Mouse (Mus musculus) liver, embryonic 16.5 days (tissue): ENCODE measurements around the gene Gna15. TPM values are rescaled to one million over a fixed set of nuclear protein-coding genes. Genes with fewer than 3 reads are reported as not detected.

Source experiments
- ATAC-seq: fragments of 200-750 bp; cut with Nextera tagmentation; 2 replicates; pipeline ENCODE4 v1.8.0; 2017; ENCODE audit warnings: low read depth, mild to moderate bottlenecking, moderate number of reproducible peaks, moderate library complexity
- H3K27ac ChIP-seq: fragments of 300-500 bp; sonication (generic); 2 replicates; pipeline ENCODE4 v1.5.1; 2014; ENCODE audit warnings: mild to moderate bottlenecking, low read length
- H3K27me3 ChIP-seq: fragments of 300-500 bp; sonication (generic); 2 replicates; pipeline ENCODE4 v1.6.1; 2014; ENCODE audit warnings: low read depth, low read length, mixed read lengths; ENCODE audit not compliant: control insufficient read depth, insufficient read depth
- H3K36me3 ChIP-seq: fragments of 300-500 bp; sonication (generic); 2 replicates; pipeline ENCODE4 v1.6.1; 2014; ENCODE audit warnings: mild to moderate bottlenecking; ENCODE audit not compliant: control insufficient read depth, insufficient read depth
- H3K4me1 ChIP-seq: fragments of 300-500 bp; sonication (generic); 2 replicates; pipeline ENCODE4 v1.6.1; 2014; ENCODE audit warnings: low read depth, low read length, mixed read lengths; ENCODE audit not compliant: control insufficient read depth
- H3K4me2 ChIP-seq: fragments of 300-500 bp; sonication (generic); 2 replicates; pipeline ENCODE4 v1.6.1; 2014; ENCODE audit warnings: low read depth, low read length, mixed read lengths
- H3K4me3 ChIP-seq: fragments of 300-500 bp; sonication (generic); 2 replicates; pipeline ENCODE4 v1.5.1; 2014; ENCODE audit warnings: low read depth, mild to moderate bottlenecking, low read length
- H3K9ac ChIP-seq: fragments of 300-500 bp; sonication (generic); 2 replicates; pipeline ENCODE4 v1.6.1; 2014; ENCODE audit warnings: low read depth, low read length
- H3K9me3 ChIP-seq: fragments of 300-500 bp; sonication (generic); replicated peaks from 2 replicates; pipeline ENCODE4 v1.6.1; 2016; ENCODE audit warnings: low read length; ENCODE audit not compliant: control insufficient read depth
- WGBS: fragments of 180-500 bp; shearing (Covaris S2); extraction: QIAGEN DNeasy Blood & Tissue Kit; methylation state at CpG from one replicate; pipeline ENCODE4 v1.1.7; 2014; ENCODE audit not compliant: insufficient replicate concordance; 5-methylcytosine and 5-hydroxymethylcytosine counted together
- polyA plus RNA-seq: library from polyadenylated mRNA; unstranded; fragments of >200 nt; fragmentation: Nextera tagmentation; extraction: Ambion mirVana; gene quantifications from 2 replicates; pipeline ENCODE4 v1.2.1, GENCODE M21; 2015

Gna15 gene
- polyA plus RNA-seq, 1 experiment from 2014 or later, result 4.4 TPM

DNA sequence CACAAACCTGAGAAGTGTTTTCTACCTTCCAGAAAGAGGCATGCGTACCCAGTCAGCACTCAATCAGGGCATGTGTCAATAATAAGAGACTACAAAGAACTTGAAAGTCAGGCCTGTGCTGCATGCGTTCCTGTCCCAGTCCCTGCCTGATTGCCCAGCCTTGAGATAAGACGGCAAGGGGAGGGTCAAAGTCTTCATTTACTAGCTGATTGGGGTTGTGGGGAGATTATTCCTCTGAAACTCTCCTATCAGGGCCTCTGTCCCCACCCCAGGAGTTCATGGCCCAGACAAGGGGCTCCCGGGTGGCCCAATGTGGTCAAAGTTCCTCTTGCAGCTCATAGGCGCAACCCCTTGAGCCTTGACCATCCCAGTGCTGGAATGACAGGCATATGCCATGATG is 22.3 kb upstream of the Gna15 start:
- H3K27me3 ChIP-seq, result no peaks in the 10 kb centered on the region
- H3K9ac ChIP-seq, result peak overlapping the region; percentile 31
- H3K9me3 ChIP-seq, result no peaks in the 10 kb centered on the region
- peak overlapping the region; percentile 84 for H3K27ac ChIP-seq
- peak overlapping the region; percentile 17; the same call in 1 of the 2 replicates for H3K4me3 ChIP-seq
- peak overlapping the region; percentile 99 for H3K4me2 ChIP-seq
- H3K36me3 ChIP-seq, result no peaks in the 10 kb centered on the region
- 8% methylated on average over 5 of the region's 5 CpGs for WGBS
- ATAC-seq, result peak; percentile 12
- peaks cover 52% of the 10 kb centered on the region for H3K4me1 ChIP-seq

DNA sequence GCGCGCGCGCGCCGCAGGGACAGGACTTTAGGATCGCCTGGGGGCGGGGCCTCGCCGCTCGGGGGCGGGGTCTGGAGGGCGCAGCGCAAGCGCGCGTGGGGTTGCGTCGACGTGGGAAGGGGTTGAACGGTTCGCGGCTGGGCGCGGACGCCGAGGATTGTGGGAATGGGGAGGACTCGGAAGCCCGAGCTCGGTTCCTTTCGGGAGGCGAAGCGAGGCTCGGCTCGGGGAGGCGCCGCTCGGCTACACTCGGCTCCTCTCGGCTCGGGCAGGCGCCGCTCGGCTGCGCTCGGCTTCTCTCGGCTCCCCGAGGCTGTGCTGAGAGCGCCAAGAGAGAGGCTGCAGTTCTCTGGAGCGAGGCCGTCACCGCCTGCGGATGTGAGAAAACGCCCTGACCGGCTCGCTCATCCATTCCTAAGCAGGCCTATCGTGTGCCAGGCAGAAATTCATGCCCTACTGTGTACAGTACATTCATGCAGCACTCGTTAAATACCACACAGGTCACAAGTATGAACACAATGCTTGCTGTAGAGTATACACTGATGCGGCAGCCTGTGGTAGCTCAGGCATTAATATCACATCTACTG is 21.2 kb upstream of the Gna15 start, which contains the start of gene Gna11:
Gene Gna11 (minus strand): TSS at position 30 of the 587 bp plus-strand sequence.
- H3K27me3 ChIP-seq, result no peaks in the 10 kb centered on the region
- H3K9ac ChIP-seq, result peak within 1 kb of the TSS; percentile 93
- H3K9me3 ChIP-seq, result no peaks in the 10 kb centered on the region
- H3K4me1 ChIP-seq, result peaks cover 58% of the 10 kb centered on the region
- peak; percentile 89 for ATAC-seq
- peak within 1 kb of the TSS; percentile 96 for H3K27ac ChIP-seq
- H3K36me3 ChIP-seq, result no peaks in the 10 kb centered on the region
- peak within 1 kb of the TSS; percentile 99 for H3K4me2 ChIP-seq
- peak within 1 kb of the TSS; percentile 92 for H3K4me3 ChIP-seq
- 1% methylated on average over 52 of the region's 59 CpGs for WGBS

DNA sequence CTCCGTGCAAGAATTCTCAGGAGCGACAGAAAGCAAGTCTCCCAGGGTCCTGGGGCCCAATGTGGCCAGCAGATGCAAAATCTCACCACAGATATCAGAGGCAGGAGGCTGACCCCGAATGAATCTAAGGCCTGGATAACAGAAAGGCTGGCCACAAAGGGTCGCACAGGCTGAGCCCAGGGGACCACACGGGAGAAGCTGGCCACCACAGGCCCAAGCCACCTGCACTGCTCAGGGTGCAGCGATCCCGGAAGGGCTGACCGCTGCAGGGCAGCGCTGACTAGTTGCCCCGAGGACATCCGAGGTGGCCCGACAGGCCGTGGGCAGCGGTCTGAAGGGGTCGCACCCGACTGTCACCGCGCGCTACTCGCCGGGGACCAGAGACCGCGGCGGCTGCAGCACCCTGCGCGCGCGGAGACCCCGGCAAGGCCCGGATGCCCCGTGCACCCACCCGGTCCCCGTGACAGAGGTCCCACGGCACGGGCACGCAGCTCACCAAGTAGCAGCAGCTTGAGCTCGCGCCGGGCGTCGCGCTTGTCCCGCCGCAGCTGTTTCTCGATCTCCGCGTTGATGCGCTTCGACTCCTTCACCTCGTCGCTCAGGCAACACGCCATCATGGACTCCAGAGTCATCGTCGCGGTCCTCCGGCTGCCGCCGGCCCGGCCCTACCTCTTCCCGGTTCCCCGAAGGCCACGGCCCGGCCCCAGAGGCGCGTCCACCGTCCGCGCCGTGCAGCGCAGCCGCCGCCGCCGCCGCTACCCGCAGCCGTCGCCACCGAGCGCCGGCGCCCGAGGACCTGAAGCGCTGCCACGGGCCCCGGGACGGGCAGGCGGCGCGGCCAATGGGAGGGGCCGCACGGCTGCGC is 20.5 kb upstream of the Gna15 start:
- under 1% methylated on average over 92 of the region's 93 CpGs for WGBS
- peak overlapping the region; percentile 99 for H3K4me2 ChIP-seq
- no peaks in the 10 kb centered on the region for H3K27me3 ChIP-seq
- H3K27ac ChIP-seq, result peak overlapping the region; percentile 96
- no peak; the same call in 1 of the 2 replicates for ATAC-seq
- no peaks in the 10 kb centered on the region for H3K9me3 ChIP-seq
- H3K4me1 ChIP-seq, result peaks cover 56% of the 10 kb centered on the region
- peak overlapping the region; percentile 93 for H3K9ac ChIP-seq
- no peaks in the 10 kb centered on the region for H3K36me3 ChIP-seq
- peak overlapping the region; percentile 92 for H3K4me3 ChIP-seq

DNA sequence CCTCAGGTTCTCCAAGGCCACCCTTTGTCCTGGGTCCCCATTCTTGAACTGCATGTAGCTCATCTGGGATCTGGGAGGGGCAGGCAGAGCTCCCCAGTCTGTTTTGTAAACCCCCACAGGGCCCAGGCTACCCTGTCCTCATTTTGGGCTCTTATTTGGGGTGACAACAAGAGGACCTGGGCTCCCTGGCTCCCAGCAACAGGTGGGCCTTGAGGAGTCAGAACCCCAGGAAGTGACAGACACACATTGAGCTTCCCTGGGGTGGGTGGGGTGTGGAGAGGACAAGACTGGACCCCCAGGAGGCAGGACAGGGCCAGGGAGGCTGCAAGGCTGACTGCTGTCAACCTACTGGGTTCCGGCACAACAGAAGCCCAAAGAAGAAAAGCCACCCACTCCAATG is 19.6 kb upstream of the Gna15 start:
- Histone ChIP-seq H3K4me2 (peak overlapping the region; percentile 99), H3K9ac (peak overlapping the region; percentile 93), H3K4me1 (peaks cover 57% of the 10 kb centered on the region), H3K36me3 (no peaks in the 10 kb centered on the region), H3K9me3 (no peaks in the 10 kb centered on the region), H3K4me3 (peak overlapping the region; percentile 92), H3K27ac (0 out of 2 replicates have a peak overlapping the region, but pooled peaks have one; percentile 12), H3K27me3 (no peaks in the 10 kb centered on the region)
- WGBS, result 83% methylated on average over 1 of the region's 1 CpGs
- ATAC-seq, result no peak

DNA sequence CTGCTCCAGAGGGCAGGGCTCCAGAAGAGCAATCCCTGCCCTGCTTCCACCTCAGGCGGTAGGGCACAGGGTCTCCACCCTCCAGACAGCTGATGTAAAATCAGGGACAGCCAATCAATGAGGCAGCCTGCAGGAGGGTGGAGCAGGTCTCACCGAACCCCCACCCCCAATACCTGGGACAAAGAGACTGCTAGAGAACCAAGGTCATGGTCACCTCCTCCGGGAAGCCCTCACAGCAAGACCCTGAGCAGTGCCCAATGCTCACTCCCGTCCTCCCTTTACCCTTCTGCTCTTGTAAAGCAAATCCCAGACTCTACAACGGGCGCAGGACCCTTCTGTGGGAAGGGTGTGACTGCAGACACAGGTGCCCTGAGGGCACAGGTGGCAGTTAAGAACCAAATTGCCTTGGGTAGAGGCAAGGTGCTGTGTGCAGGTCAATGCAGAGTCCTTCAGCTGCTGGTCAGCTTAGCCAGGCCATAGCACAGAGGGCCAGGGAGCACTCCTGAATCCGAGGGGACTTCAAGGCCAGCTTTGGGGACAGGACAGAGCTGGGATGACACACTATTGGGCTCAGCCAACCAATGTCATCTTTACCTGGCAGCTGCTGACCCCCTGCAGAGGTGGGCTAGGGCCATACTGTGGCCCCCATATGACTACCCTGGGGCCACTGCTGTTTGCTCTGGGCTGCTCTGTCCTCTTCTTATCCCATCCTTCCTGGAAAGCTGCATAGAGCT is 18.9 kb upstream of the Gna15 start:
- H3K4me1 ChIP-seq, result peaks cover 58% of the 10 kb centered on the region
- H3K9me3 ChIP-seq, result no peaks in the 10 kb centered on the region
- H3K4me3 ChIP-seq, result peak overlapping the region; percentile 92; the same call in 1 of the 2 replicates
- H3K4me2 ChIP-seq, result peak overlapping the region; percentile 99
- no peak for ATAC-seq
- H3K36me3 ChIP-seq, result no peaks in the 10 kb centered on the region
- peak overlapping the region; percentile 73 for H3K27ac ChIP-seq
- WGBS, result 71% methylated on average over 7 of the region's 7 CpGs
- H3K9ac ChIP-seq, result peak overlapping the region; percentile 93
- H3K27me3 ChIP-seq, result no peaks in the 10 kb centered on the region

DNA sequence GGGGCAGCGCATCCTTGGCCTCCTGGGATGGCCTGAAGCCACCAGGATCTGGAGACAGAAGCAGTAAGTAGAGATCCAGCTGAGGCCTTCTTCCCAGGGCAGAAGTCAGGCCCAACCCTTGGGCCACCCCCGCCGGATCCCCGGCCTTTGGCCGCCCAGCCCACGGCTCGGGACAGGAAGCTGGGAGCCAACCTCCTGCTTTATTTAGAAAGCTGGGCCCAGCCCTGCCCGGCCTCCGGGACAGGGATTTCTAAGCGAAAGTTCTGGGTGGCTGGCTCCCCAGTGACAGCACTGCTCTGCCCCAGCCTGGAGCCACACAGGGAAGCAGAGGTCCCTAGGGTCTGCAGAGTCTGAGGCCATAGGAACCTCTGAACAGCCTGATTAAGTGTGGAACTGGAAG is 17.8 kb upstream of the Gna15 start:
- peak overlapping the region; percentile 33; the same call in 1 of the 2 replicates for H3K4me2 ChIP-seq
- no peaks in the 10 kb centered on the region for H3K9me3 ChIP-seq
- ATAC-seq, result no peak
- H3K4me3 ChIP-seq, result 0 out of 2 replicates have a peak overlapping the region, but pooled peaks have one; percentile 10
- peak overlapping the region; percentile 73 for H3K27ac ChIP-seq
- peak overlapping the region; percentile 6; the same call in 1 of the 2 replicates for H3K9ac ChIP-seq
- H3K27me3 ChIP-seq, result no peaks in the 10 kb centered on the region
- H3K4me1 ChIP-seq, result peaks cover 54% of the 10 kb centered on the region
- H3K36me3 ChIP-seq, result no peaks in the 10 kb centered on the region; the same call in 1 of the 2 replicates
- WGBS, result 52% methylated on average over 10 of the region's 10 CpGs

DNA sequence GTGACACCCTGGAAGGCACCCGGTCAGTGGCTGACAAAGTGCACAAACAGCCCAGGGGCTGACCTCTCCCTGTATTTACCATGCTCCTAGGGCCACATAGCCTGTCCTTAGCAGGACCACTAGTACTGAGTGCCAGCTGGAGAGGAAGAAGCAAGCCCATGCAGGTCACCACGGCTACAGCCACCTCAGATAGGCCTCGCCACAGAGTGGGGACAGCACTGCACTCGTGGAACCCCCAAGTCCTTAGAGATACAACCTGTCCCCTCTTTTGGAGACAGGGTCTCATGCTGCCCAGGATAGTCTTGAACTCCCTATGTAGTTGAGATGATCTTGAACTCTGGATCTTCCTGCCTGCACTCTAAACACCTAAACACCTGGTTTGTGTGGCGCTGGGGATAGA is 17.3 kb upstream of the Gna15 start:
- Histone ChIP-seq H3K9me3 (no peaks in the 10 kb centered on the region), H3K9ac (peak overlapping the region; percentile 6), H3K4me3 (no peak overlapping the region), H3K4me1 (peaks cover 50% of the 10 kb centered on the region), H3K4me2 (peak overlapping the region; percentile 10; the same call in 1 of the 2 replicates), H3K27ac (peak overlapping the region; percentile 73), H3K27me3 (no peaks in the 10 kb centered on the region), H3K36me3 (no peaks in the 10 kb centered on the region; the same call in 1 of the 2 replicates)
- ATAC-seq, result no peak
- 57% methylated on average over 5 of the region's 5 CpGs for WGBS

DNA sequence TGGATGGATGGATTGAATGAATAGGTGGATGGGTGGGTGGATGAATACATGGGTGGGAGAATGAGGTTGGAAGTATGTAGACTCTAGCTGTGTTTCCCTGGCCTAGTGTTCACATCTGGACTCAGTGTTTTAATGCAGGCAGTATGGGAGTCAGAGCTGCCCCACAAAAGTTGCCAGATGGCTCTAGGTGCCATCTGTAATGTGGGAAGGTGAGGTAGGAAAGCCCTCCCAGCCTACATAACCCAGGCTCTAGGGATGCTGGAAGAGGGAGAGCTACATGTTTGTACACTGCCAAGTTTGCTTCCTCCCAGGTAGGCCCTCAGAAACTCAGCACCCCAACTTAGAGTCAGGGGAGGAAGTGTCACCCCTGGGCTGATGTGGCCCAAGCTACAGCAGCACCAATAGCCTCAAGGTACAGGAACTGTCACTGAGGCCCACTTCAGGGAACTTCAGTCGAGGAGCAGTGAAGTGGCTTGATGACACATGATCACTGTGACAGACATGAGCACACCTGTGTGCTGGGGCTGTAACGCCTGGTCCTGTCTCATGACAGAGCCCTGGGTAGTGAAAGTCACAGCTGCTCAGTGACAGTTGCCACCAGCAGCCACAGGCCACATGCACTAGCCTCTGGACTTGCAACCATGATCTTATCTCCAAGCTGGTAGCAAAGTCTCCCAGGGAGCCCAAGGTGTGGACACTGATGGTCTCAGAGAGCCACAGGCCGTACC is 14.5 kb upstream of the Gna15 start:
- no peaks in the 10 kb centered on the region for H3K27me3 ChIP-seq
- peaks cover 30% of the 10 kb centered on the region for H3K4me1 ChIP-seq
- H3K4me3 ChIP-seq, result no peak overlapping the region
- no peaks in the 10 kb centered on the region for H3K9me3 ChIP-seq
- H3K27ac ChIP-seq, result no peak overlapping the region
- ATAC-seq, result no peak
- H3K36me3 ChIP-seq, result no peaks in the 10 kb centered on the region; the same call in 1 of the 2 replicates
- H3K9ac ChIP-seq, result no peak overlapping the region
- no peak overlapping the region for H3K4me2 ChIP-seq
- WGBS, result 51% methylated on average over 3 of the region's 3 CpGs
